Mouse (Mus musculus): ENCODE measurements around the gene Phactr3. TPM values are rescaled to one million over a fixed set of nuclear protein-coding genes. Genes with fewer than 3 reads are reported as not detected.

The Phactr3 gene
- total RNA-seq, 2 experiments from 2014 or later = 139 to 141 TPM

DNA sequence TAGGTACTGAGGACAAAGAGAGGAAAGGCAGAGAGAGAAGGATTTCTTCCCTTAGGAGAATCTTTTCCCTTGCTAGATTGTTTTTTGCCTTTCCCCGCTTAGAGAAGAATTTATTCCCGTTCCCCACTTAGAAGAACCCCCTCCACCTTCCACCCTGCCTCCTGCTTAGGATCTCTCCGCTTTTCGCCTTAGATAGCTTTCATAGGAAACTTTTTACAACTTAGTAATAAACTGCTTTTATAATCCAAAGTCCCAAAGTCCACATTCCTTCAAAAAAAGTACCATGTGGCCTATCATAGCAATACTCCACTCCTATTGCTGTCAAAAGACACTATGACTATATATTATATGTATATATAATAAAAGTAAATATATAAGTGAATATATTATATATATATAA, 223.8 kb downstream of the Phactr3 start:
- TF ChIP-seq CTCF (conservative IDR thresholded peaks at IDR 0.05) = no peak
- DNase-seq (ENCODE audit: low spot score in 2 of 2) = no peak
- no peak overlapping the region for H3K27ac ChIP-seq
- no peak overlapping the region for H3K4me3 ChIP-seq

Other genes with a start within 250 kb of the Phactr3 start
- gene Gm14327, start 221.9 kb upstream of the Phactr3 start, total RNA-seq (2021) = 1 to 10 TPM; 5.9 to 6.2 TPM
- 1 to 10 TPM in 1 of 2 experiments, not detected in 1; 1.2 TPM for gene Zfp972, start 193.4 kb upstream of the Phactr3 start, total RNA-seq (2021)
- gene Gm14326, start 161.7 kb upstream of the Phactr3 start, total RNA-seq (2021) = 10 to 100 TPM; 45.8 to 63.5 TPM
- 10 to 100 TPM; 23.8 to 29.4 TPM for gene Zfp971, start 95.7 kb upstream of the Phactr3 start, total RNA-seq (2021)
- 10 to 100 TPM; 27.0 to 29.1 TPM for gene Zfp931, start 40.5 kb upstream of the Phactr3 start, total RNA-seq (2021)

Measured in layer of hippocampus, adult 2 months (tissue).